Mouse (Mus musculus) neural tube, embryonic 14.5 days (tissue): Measurements from ENCODE around the gene Ntrk3. TPM values are rescaled to one million over a fixed set of nuclear protein-coding genes. Genes with fewer than 3 reads are reported as not detected.
A peak's percentile ranks its signal among the peaks of the same experiment; 100 is the strongest.

Experiments used
- ATAC-seq: fragments of 200-750 bp; cut with Nextera tagmentation; 2 replicates; pipeline ENCODE4 v1.8.0; 2017; ENCODE audit warnings: low read depth, mild to moderate bottlenecking, moderate TSS enrichment, moderate library complexity
- H3K27ac ChIP-seq: fragments of 300-500 bp; sonication (generic); 2 replicates; pipeline ENCODE4 v1.5.1; 2014; ENCODE audit warnings: low read depth, mild to moderate bottlenecking, control low read depth, low read length, moderate library complexity, mixed read lengths
- H3K27me3 ChIP-seq: fragments of 300-500 bp; sonication (generic); 2 replicates; pipeline ENCODE4 v1.6.1; 2014; ENCODE audit warnings: low read length; ENCODE audit not compliant: control insufficient read depth, insufficient read depth
- H3K36me3 ChIP-seq: fragments of 300-500 bp; sonication (generic); 2 replicates; pipeline ENCODE4 v1.6.1; 2014; ENCODE audit warnings: low read length, mixed read lengths; ENCODE audit not compliant: control insufficient read depth, insufficient read depth
- H3K4me1 ChIP-seq: fragments of 300-500 bp; sonication (generic); 2 replicates; pipeline ENCODE4 v1.6.1; 2014; ENCODE audit warnings: low read length; ENCODE audit not compliant: control insufficient read depth, insufficient read depth
- H3K4me2 ChIP-seq: fragments of 300-500 bp; sonication (generic); 2 replicates; pipeline ENCODE4 v1.6.1; 2014; ENCODE audit warnings: mild to moderate bottlenecking, low read depth, low read length, control low read depth
- H3K4me3 ChIP-seq: fragments of 300-500 bp; sonication (generic); 2 replicates; pipeline ENCODE4 v1.5.1; 2014; ENCODE audit warnings: low read depth, low read length, control low read depth, mixed read lengths
- H3K9ac ChIP-seq: fragments of 300-500 bp; sonication (generic); replicated peaks from 2 replicates; pipeline ENCODE4 v1.6.1; 2014; ENCODE audit warnings: low read depth, mild to moderate bottlenecking, control low read depth, low read length, mixed read lengths
- H3K9me3 ChIP-seq: fragments of 300-500 bp; sonication (generic); 2 replicates; pipeline ENCODE4 v1.6.1; 2016; ENCODE audit warnings: low read length; ENCODE audit not compliant: control insufficient read depth
- WGBS: fragments of 180-500 bp; shearing (Covaris S2); extraction: QIAGEN DNeasy Blood & Tissue Kit; methylation state at CpG from one replicate; pipeline ENCODE4 v1.1.7; 2014; 5-methylcytosine and 5-hydroxymethylcytosine counted together
- polyA plus RNA-seq: library from polyadenylated mRNA; unstranded; fragments of >200 nt; fragmentation: Nextera tagmentation; extraction: Ambion mirVana; gene quantifications from 2 replicates; pipeline ENCODE4 v1.2.1, GENCODE M21; 2014

Ntrk3 gene
- polyA plus RNA-seq, 1 experiment from 2014 or later = 38.6 TPM

GRCm38 (mm10) chr7:78326185-78326584 is 411.6 kb downstream of the Ntrk3 start:
- WGBS = 69% methylated on average over 3 of the region's 3 CpGs
- H3K9me3 ChIP-seq = no peaks in the 10 kb centered on the region
- no peak overlapping the region for H3K9ac ChIP-seq
- no peak overlapping the region for H3K27ac ChIP-seq
- H3K4me3 ChIP-seq = no peak overlapping the region
- ATAC-seq = no peak
- H3K27me3 ChIP-seq = no peaks in the 10 kb centered on the region
- H3K36me3 ChIP-seq = no peaks in the 10 kb centered on the region
- no peak overlapping the region for H3K4me2 ChIP-seq
- no peaks in the 10 kb centered on the region for H3K4me1 ChIP-seq

- Histone ChIP-seq H3K36me3 (no peaks in the 10 kb centered on the region), H3K27me3 (no peaks in the 10 kb centered on the region), H3K4me2 (no peak overlapping the region), H3K9ac (no peak overlapping the region), H3K4me1 (no peaks in the 10 kb centered on the region), H3K27ac (no peak overlapping the region), H3K9me3 (no peaks in the 10 kb centered on the region), H3K4me3 (no peak overlapping the region)
- ATAC-seq = no peak
- WGBS = 79% methylated on average over 4 of the region's 4 CpGs
Measured at GRCm38 (mm10) chr7:78318640-78319039, 419.2 kb downstream of the Ntrk3 start.

GRCm38 (mm10) chr7:78305770-78306169 is 432.0 kb downstream of the Ntrk3 start:
- no peak overlapping the region for H3K4me3 ChIP-seq
- H3K36me3 ChIP-seq = peaks cover 4% of the 10 kb centered on the region; the same call in 1 of the 2 replicates
- no peak for ATAC-seq
- H3K4me1 ChIP-seq = no peaks in the 10 kb centered on the region
- H3K9me3 ChIP-seq = no peaks in the 10 kb centered on the region
- no peaks in the 10 kb centered on the region for H3K27me3 ChIP-seq
- 84% methylated on average over 1 of the region's 1 CpGs for WGBS
- H3K27ac ChIP-seq = no peak overlapping the region
- H3K4me2 ChIP-seq = no peak overlapping the region
- H3K9ac ChIP-seq = no peak overlapping the region

GRCm38 (mm10) chr7:78305029-78305428 is 432.8 kb downstream of the Ntrk3 start:
- ATAC-seq = no peak
- Histone ChIP-seq H3K4me1 (no peaks in the 10 kb centered on the region), H3K4me3 (no peak overlapping the region), H3K27ac (no peak overlapping the region), H3K9ac (no peak overlapping the region), H3K9me3 (no peaks in the 10 kb centered on the region), H3K4me2 (no peak overlapping the region), H3K36me3 (peaks cover 4% of the 10 kb centered on the region; the same call in 1 of the 2 replicates), H3K27me3 (no peaks in the 10 kb centered on the region)
- 96% methylated on average over 1 of the region's 1 CpGs for WGBS

- no peaks in the 10 kb centered on the region for H3K9me3 ChIP-seq
- no peak for ATAC-seq
- peaks cover 4% of the 10 kb centered on the region; the same call in 1 of the 2 replicates for H3K36me3 ChIP-seq
- H3K27me3 ChIP-seq = no peaks in the 10 kb centered on the region
- no peak overlapping the region for H3K9ac ChIP-seq
- H3K4me2 ChIP-seq = no peak overlapping the region
- 92% methylated on average over 5 of the region's 5 CpGs for WGBS
- H3K4me1 ChIP-seq = no peaks in the 10 kb centered on the region
- no peak overlapping the region for H3K4me3 ChIP-seq
- no peak overlapping the region for H3K27ac ChIP-seq
Measured at GRCm38 (mm10) chr7:78297290-78297689, 440.5 kb downstream of the Ntrk3 start.

- Histone ChIP-seq H3K9me3 (no peaks in the 10 kb centered on the region), H3K27ac (no peak overlapping the region), H3K4me1 (no peaks in the 10 kb centered on the region), H3K27me3 (no peaks in the 10 kb centered on the region), H3K4me2 (no peak overlapping the region), H3K4me3 (no peak overlapping the region), H3K9ac (no peak overlapping the region), H3K36me3 (no peaks in the 10 kb centered on the region)
- 87% methylated on average over 3 of the region's 3 CpGs for WGBS
- no peak for ATAC-seq
Measured at GRCm38 (mm10) chr7:78294322-78294721, 443.5 kb downstream of the Ntrk3 start.

- no peaks in the 10 kb centered on the region for H3K36me3 ChIP-seq
- H3K4me1 ChIP-seq = no peaks in the 10 kb centered on the region
- 76% methylated on average over 2 of the region's 2 CpGs for WGBS
- H3K27ac ChIP-seq = no peak overlapping the region
- ATAC-seq = no peak
- no peak overlapping the region for H3K4me3 ChIP-seq
- H3K9ac ChIP-seq = no peak overlapping the region
- no peaks in the 10 kb centered on the region for H3K27me3 ChIP-seq
- no peaks in the 10 kb centered on the region for H3K9me3 ChIP-seq
- H3K4me2 ChIP-seq = no peak overlapping the region
Measured at GRCm38 (mm10) chr7:78290186-78290585, 447.6 kb downstream of the Ntrk3 start.

GRCm38 (mm10) chr7:78286516-78287238 is 451.1 kb downstream of the Ntrk3 start:
- Histone ChIP-seq H3K9ac (no peak overlapping the region), H3K4me3 (no peak overlapping the region), H3K9me3 (no peaks in the 10 kb centered on the region), H3K4me2 (no peak overlapping the region), H3K36me3 (no peaks in the 10 kb centered on the region), H3K27ac (no peak overlapping the region), H3K27me3 (no peaks in the 10 kb centered on the region), H3K4me1 (no peaks in the 10 kb centered on the region)
- ATAC-seq = no peak
- 97% methylated on average over 2 of the region's 2 CpGs for WGBS

- Histone ChIP-seq H3K9me3 (no peaks in the 10 kb centered on the region), H3K27me3 (no peaks in the 10 kb centered on the region), H3K4me3 (no peak overlapping the region), H3K9ac (no peak overlapping the region), H3K27ac (no peak overlapping the region), H3K36me3 (no peaks in the 10 kb centered on the region), H3K4me1 (no peaks in the 10 kb centered on the region), H3K4me2 (no peak overlapping the region)
- 75% methylated on average over 3 of the region's 3 CpGs for WGBS
- ATAC-seq = peak; percentile 28
Measured at GRCm38 (mm10) chr7:78269506-78270250, 468.1 kb downstream of the Ntrk3 start.
